Mouse (Mus musculus): ENCODE measurements around the gene Cyb5r2. TPM values are rescaled to one million over a fixed set of nuclear protein-coding genes. Genes with fewer than 3 reads are reported as not detected.

Gene Cyb5r2
- 0.01 and 0.03 TPM in 2 replicates for polyA plus RNA-seq (2012; rRNA removed)

GRCm38 (mm10) chr7:107757308-107758151 is at the start of gene Cyb5r2:
Gene Cyb5r2 (minus strand): TSS chr7:107758032.

GRCm38 (mm10) chr7:107801108-107801507 is 43.3 kb upstream of the Cyb5r2 start, which contains the start of gene Ovch2:
Gene Ovch2 (minus strand): TSS chr7:107801208.

Other genes with a start within 250 kb of the Cyb5r2 start
- gene Olfml1, start 190.6 kb downstream of the Cyb5r2 start, polyA plus RNA-seq (2012; rRNA removed), result 0.66 and 0.74 TPM in 2 replicates
- gene Ppfibp2, start 162.8 kb downstream of the Cyb5r2 start, polyA plus RNA-seq (2012; rRNA removed), result 2.5 and 2.6 TPM in 2 replicates
- not detected in 2 replicates for gene 5330417H12Rik, start 132.9 kb downstream of the Cyb5r2 start, polyA plus RNA-seq (2012; rRNA removed)
- gene Ovch2, start 43.2 kb upstream of the Cyb5r2 start, polyA plus RNA-seq (2012; rRNA removed), result not detected in 2 replicates
- gene Olfr467, start 54.2 kb upstream of the Cyb5r2 start, polyA plus RNA-seq (2012; rRNA removed), result not detected in 2 replicates
- not detected in 2 replicates for gene Olfr469, start 67.5 kb upstream of the Cyb5r2 start, polyA plus RNA-seq (2012; rRNA removed)
- gene Olfr470, start 89.5 kb upstream of the Cyb5r2 start, polyA plus RNA-seq (2012; rRNA removed), result not detected in 2 replicates
- gene Olfr472, start 139.9 kb upstream of the Cyb5r2 start, polyA plus RNA-seq (2012; rRNA removed), result not detected in 2 replicates
- gene Olfr473, start 172.4 kb upstream of the Cyb5r2 start, polyA plus RNA-seq (2012; rRNA removed), result not detected in 2 replicates
- not detected in 2 replicates for gene Olfr474, start 196.6 kb upstream of the Cyb5r2 start, polyA plus RNA-seq (2012; rRNA removed)
- gene Olfr476, start 206.8 kb upstream of the Cyb5r2 start, polyA plus RNA-seq (2012; rRNA removed), result not detected in 2 replicates
- gene Olfr477, start 228.7 kb upstream of the Cyb5r2 start, polyA plus RNA-seq (2012; rRNA removed), result not detected in 2 replicates

Measured in liver, embryonic 14 days (tissue).